Mouse (Mus musculus) forebrain, embryonic 10.5 days (tissue): ENCODE results near the gene Tbcb. TPM values are rescaled to one million over a fixed set of nuclear protein-coding genes. Genes with fewer than 3 reads are reported as not detected.
"Not testable (repeated sequence)": the region's sequence is repeated elsewhere in the genome, so short reads cannot be mapped to it uniquely, and the experiment has no call there.

Experiments
- DNase-seq: peaks from one replicate; pipeline ENCODE4 v3.0.0-alpha.2; 2017; ENCODE audit warnings: low spot score; ENCODE audit errors: extremely low spot score
- H3K27ac ChIP-seq: fragments of 300-500 bp; sonication (generic); 2 replicates; pipeline ENCODE4 v1.5.1; 2016; ENCODE audit warnings: mild to moderate bottlenecking
- H3K27me3 ChIP-seq: fragments of 300-500 bp; sonication (generic); 2 replicates; pipeline ENCODE4 v1.6.1; 2016; ENCODE audit warnings: mild to moderate bottlenecking; ENCODE audit not compliant: poor library complexity, severe bottlenecking
- H3K36me3 ChIP-seq: fragments of 300-500 bp; sonication (generic); replicated peaks from 2 replicates; pipeline ENCODE4 v1.6.1; 2016; ENCODE audit warnings: mild to moderate bottlenecking, moderate library complexity
- H3K4me1 ChIP-seq: fragments of 300-500 bp; sonication (generic); 2 replicates; pipeline ENCODE4 v1.6.1; 2016
- H3K4me3 ChIP-seq: fragments of 300-500 bp; sonication (generic); 2 replicates; pipeline ENCODE4 v1.5.1; 2016; ENCODE audit warnings: mild to moderate bottlenecking, moderate library complexity
- H3K9me3 ChIP-seq: fragments of 300-500 bp; sonication (generic); 2 replicates; pipeline ENCODE4 v1.6.1; 2016; ENCODE audit warnings: mild to moderate bottlenecking, moderate library complexity
- WGBS: fragments of 180-500 bp; shearing (Covaris S2); methylation state at CpG from one replicate; pipeline ENCODE4 v1.1.7; 2016; 5-methylcytosine and 5-hydroxymethylcytosine counted together
- polyA plus RNA-seq: library from polyadenylated mRNA; unstranded; fragments of >200 nt; fragmentation: Nextera tagmentation; extraction: Ambion mirVana; gene quantifications from 2 replicates; pipeline ENCODE4 v1.2.1, GENCODE M21; 2016

Tbcb gene
- polyA plus RNA-seq, 1 experiment from 2014 or later = 248 TPM

GRCm38 (mm10) chr7:30184641-30185348 lies 47.3 kb downstream of the Tbcb start:
- Histone ChIP-seq H3K27me3 (no peaks in the 10 kb centered on the region), H3K4me3 (no peak overlapping the region; the same call in 1 of the 2 replicates), H3K27ac (no peak overlapping the region), H3K36me3 (peaks cover 46% of the 10 kb centered on the region), H3K4me1 (peaks cover 13% of the 10 kb centered on the region), H3K9me3 (no peaks in the 10 kb centered on the region)
- no peak for DNase-seq
- 78% methylated on average over 13 of the region's 13 CpGs for WGBS

GRCm38 (mm10) chr7:30183879-30184289 lies 48.2 kb downstream of the Tbcb start, which contains the start of gene Cox7a1:
Cox7a1 (plus strand) TSS chr7:30184144.
- H3K9me3 ChIP-seq = no peaks in the 10 kb centered on the region
- peak within 1 kb of the TSS; percentile 40 for H3K4me3 ChIP-seq
- H3K27me3 ChIP-seq = no peaks in the 10 kb centered on the region
- H3K27ac ChIP-seq = peak within 1 kb of the TSS; percentile 16; the same call in 1 of the 2 replicates
- DNase-seq = peak; percentile 78
- under 1% methylated on average over 11 of the region's 11 CpGs for WGBS
- H3K4me1 ChIP-seq = peaks cover 13% of the 10 kb centered on the region
- peaks cover 40% of the 10 kb centered on the region for H3K36me3 ChIP-seq

DNA sequence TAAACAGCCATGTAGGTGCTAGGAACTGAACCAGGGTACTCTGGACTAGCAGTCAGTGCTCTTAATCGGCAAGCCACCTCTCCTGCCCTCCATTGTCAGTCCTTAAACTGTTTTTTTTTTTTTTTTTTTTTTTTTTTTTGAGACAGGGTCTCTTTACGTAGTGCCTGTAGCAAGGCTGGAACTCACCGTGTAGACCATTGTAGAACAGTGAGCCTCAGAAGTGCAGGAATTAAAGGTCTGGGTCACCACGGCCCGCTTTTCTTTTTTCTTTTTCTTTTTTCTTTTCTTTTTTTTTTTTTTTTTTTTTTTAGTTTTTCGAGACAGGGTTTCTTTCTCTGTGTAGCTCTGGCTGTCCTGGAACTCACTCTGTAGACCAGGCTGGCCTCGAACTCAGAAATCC lies 48.9 kb downstream of the Tbcb start:
- WGBS = 72% methylated on average over 7 of the region's 7 CpGs
- H3K4me1 ChIP-seq = peaks cover 13% of the 10 kb centered on the region

DNA sequence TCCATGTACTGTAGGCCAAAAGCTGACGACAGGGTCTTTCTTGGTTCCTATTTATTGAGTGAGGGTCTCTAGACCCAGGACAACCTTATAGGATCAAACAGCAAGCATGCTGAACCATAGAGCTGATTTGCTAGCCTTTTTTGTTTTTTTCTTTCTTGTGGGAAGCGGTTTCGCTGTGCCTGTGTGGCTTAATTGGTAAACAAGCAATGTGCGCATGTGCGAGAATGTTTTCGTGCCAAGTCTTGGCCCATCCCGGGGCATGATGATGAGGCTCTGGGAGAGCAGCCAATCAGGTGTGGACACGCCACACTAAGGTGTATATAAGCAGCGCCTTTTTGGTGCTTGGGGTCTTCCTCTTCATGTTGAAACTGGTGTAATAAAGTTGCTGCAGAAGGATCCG lies 50.1 kb downstream of the Tbcb start:
- peaks cover 13% of the 10 kb centered on the region for H3K4me1 ChIP-seq
- WGBS = 94% methylated on average over 10 of the region's 10 CpGs

More for the DNA sequence above, 48.9 kb downstream of the Tbcb start:
- H3K4me3 ChIP-seq, DNase-seq, H3K27me3 ChIP-seq, H3K27ac ChIP-seq, H3K9me3 ChIP-seq: not testable (repeated sequence)
- H3K36me3 ChIP-seq = peaks cover 40% of the 10 kb centered on the region

GRCm38 (mm10) chr7:30181308-30181707 lies 50.8 kb downstream of the Tbcb start:
- WGBS = 5% methylated on average over 4 of the region's 4 CpGs
- peaks cover 13% of the 10 kb centered on the region for H3K4me1 ChIP-seq

More for the DNA sequence above, 50.1 kb downstream of the Tbcb start:
- not testable (repeated sequence) for DNase-seq, H3K4me3 ChIP-seq, H3K9me3 ChIP-seq, H3K27me3 ChIP-seq, H3K27ac ChIP-seq
- peaks cover 38% of the 10 kb centered on the region for H3K36me3 ChIP-seq

DNA sequence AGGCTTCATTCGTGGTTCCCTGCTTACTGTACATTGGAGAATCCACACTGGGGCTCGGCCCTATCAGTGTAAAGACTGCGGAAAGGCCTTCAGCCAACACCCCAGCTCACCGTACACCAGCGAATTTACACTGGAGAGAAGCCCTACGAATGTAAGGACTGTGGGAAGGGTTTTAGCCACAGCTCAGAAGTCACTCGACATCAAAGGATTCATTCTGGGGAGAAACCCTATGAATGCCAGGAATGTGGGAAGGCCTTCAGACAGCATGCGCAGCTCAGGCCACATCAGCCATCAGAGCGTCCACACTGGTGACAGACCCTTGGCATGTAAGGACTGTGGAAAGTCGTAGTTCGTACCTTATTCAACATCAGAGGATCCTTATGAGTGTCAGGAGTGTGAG lies 53.8 kb downstream of the Tbcb start:
- WGBS = 89% methylated on average over 11 of the region's 11 CpGs

More at GRCm38 (mm10) chr7:30181308-30181707, 50.8 kb downstream of the Tbcb start:
- Histone ChIP-seq H3K36me3 (peaks cover 38% of the 10 kb centered on the region), H3K27me3 (no peaks in the 10 kb centered on the region), H3K4me3 (no peak overlapping the region), H3K27ac (no peak overlapping the region), H3K9me3 (no peaks in the 10 kb centered on the region)
- peak; percentile 71 for DNase-seq

GRCm38 (mm10) chr7:30176474-30176873 lies 55.6 kb downstream of the Tbcb start:
- no peak overlapping the region for H3K27ac ChIP-seq
- no peaks in the 10 kb centered on the region for H3K9me3 ChIP-seq
- H3K27me3 ChIP-seq = no peaks in the 10 kb centered on the region
- 85% methylated on average over 12 of the region's 12 CpGs for WGBS
- H3K4me1 ChIP-seq = no peaks in the 10 kb centered on the region
- peaks cover 27% of the 10 kb centered on the region for H3K36me3 ChIP-seq
- H3K4me3 ChIP-seq = no peak overlapping the region
- DNase-seq = no peak

More for the DNA sequence above, 53.8 kb downstream of the Tbcb start:
- Histone ChIP-seq H3K27me3 (no peaks in the 10 kb centered on the region), H3K9me3 (no peaks in the 10 kb centered on the region), H3K4me1 (no peaks in the 10 kb centered on the region), H3K36me3 (peaks cover 27% of the 10 kb centered on the region), H3K4me3 (no peak overlapping the region), H3K27ac (no peak overlapping the region)
- no peak for DNase-seq

Other genes starting within 250 kb of the Tbcb start
- 22.7 and 25.0 TPM in 2 replicates for gene Zfp568, start 248.3 kb downstream of the Tbcb start, polyA plus RNA-seq
- 2.8 and 3.6 TPM in 2 replicates for gene Zfp14, start 180.9 kb downstream of the Tbcb start, polyA plus RNA-seq
- gene Zfp82, start 159.4 kb downstream of the Tbcb start, polyA plus RNA-seq = 5.9 and 6.4 TPM in 2 replicates
- 2.2 and 2.8 TPM in 2 replicates for gene Gm26920, start 141.9 kb downstream of the Tbcb start, polyA plus RNA-seq
- gene Zfp566, start 141.7 kb downstream of the Tbcb start, polyA plus RNA-seq = 17.3 and 18.1 TPM in 2 replicates
- 104 TPM in 2 replicates for gene Zfp260, start 137.5 kb downstream of the Tbcb start, polyA plus RNA-seq
- gene Zfp382, start 110.3 kb downstream of the Tbcb start, polyA plus RNA-seq = 10.7 and 11.5 TPM in 2 replicates
- 20.3 and 21.1 TPM in 2 replicates for gene Zfp146, start 62.5 kb downstream of the Tbcb start, polyA plus RNA-seq
- 4.0 and 4.5 TPM in 2 replicates for gene Cox7a1, start 48.1 kb downstream of the Tbcb start, polyA plus RNA-seq
- gene Capns1, start 33.5 kb downstream of the Tbcb start, polyA plus RNA-seq = 45.9 and 51.2 TPM in 2 replicates
- gene Polr2i, start 324 bp downstream of the Tbcb start, polyA plus RNA-seq = 163 and 169 TPM in 2 replicates
- gene Ovol3, start 3.5 kb upstream of the Tbcb start, polyA plus RNA-seq = not detected in 2 replicates
- 0.38 and 0.48 TPM in 2 replicates for gene Thap8, start 47.8 kb upstream of the Tbcb start, polyA plus RNA-seq
- gene Wdr62, start 48.1 kb upstream of the Tbcb start, polyA plus RNA-seq = 18.7 and 20.3 TPM in 2 replicates
- gene Clip3, start 59.5 kb upstream of the Tbcb start, polyA plus RNA-seq = 52.8 and 53.1 TPM in 2 replicates
- 82.3 and 90.2 TPM in 2 replicates for gene Alkbh6, start 76.4 kb upstream of the Tbcb start, polyA plus RNA-seq
- gene Syne4, start 82.5 kb upstream of the Tbcb start, polyA plus RNA-seq = 29.8 and 32.8 TPM in 2 replicates
- gene E130208F15Rik, start 89.5 kb upstream of the Tbcb start, polyA plus RNA-seq = 3.0 and 3.2 TPM in 2 replicates
- 17.3 and 19.5 TPM in 2 replicates for gene Sdhaf1, start 91.6 kb upstream of the Tbcb start, polyA plus RNA-seq
- gene Lrfn3, start 130.5 kb upstream of the Tbcb start, polyA plus RNA-seq = 5.3 and 5.6 TPM in 2 replicates
- 10.4 and 12.1 TPM in 2 replicates for gene Tyrobp, start 181.5 kb upstream of the Tbcb start, polyA plus RNA-seq
- gene Hcst, start 187.6 kb upstream of the Tbcb start, polyA plus RNA-seq = 0.38 TPM in 1 of 2 replicates, not detected in the other
- 1.3 and 1.5 TPM in 2 replicates for gene Nfkbid, start 189.5 kb upstream of the Tbcb start, polyA plus RNA-seq
- gene Aplp1, start 213.3 kb upstream of the Tbcb start, polyA plus RNA-seq = 25.4 and 33.7 TPM in 2 replicates
- gene Kirrel2, start 225.4 kb upstream of the Tbcb start, polyA plus RNA-seq = 0.29 and 0.52 TPM in 2 replicates
- gene Nphs1, start 226.0 kb upstream of the Tbcb start, polyA plus RNA-seq = 0.07 TPM in 1 of 2 replicates, not detected in the other